Comparison of ENCODE assay signal across 9 mouse cellular contexts in the genomic region with DNA sequence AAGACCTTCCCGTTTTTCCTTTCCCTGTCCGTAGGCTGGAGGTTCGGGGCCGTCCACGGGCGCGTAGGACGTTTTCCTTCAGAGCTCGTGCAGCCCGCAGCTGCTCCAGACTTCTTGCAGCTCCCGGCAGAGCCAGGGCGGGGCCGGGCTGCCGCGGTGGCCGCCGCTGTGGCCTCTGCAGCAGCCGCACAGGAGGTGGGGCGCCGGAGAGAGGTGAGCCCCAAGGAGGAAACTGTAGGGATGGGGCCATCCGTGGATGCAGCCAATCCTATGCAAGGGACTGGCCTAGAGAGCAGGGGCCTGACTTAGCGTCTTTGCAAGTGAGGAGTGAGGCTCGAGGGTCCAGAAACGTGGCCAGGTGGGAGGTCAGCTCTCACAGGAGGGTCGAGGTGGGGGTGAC. TPM values are rescaled to one million over a fixed set of nuclear protein-coding genes. Genes with fewer than 3 reads are reported as not detected.
DNase-seq lines count a peak whose midpoint lies in the region; ATAC-seq and TF ChIP-seq lines count a peak whose summit lies in the region.
"Had no signal": no experiment of that assay in that cellular context is flagged by ENCODE, and none has a peak within 500 bp of the region (broad histone marks: within the 10 kb centered on the region; RNA-seq: fewer than 3 reads in every experiment).

No protein-coding gene starts in this region.

- peak; percentile 19 to 43 for DNase-seq in adrenal gland, postnatal 36 days
- DNase-seq in adrenal gland, adult 18-20 months (ENCODE audit: low spot score in 2 of 2) = no peak
- DNase-seq in brain, embryonic 14.5 days (ENCODE audit: low read depth) = peak; percentile 22
- peak; percentile 2 for DNase-seq in forebrain, postnatal 0 days
- DNase-seq in liver = peak; percentile 69
- no peak for DNase-seq in natural killer cell, adult 2 months (ENCODE audit: low spot score in 2 of 2)

- no peak for TF ChIP-seq CTCF in brain, embryonic 14.5 days (IDR thresholded peaks at IDR 0.05; ENCODE audit: borderline replicate concordance, extremely low read depth, insufficient read depth, insufficient read length)
- no peak for TF ChIP-seq CTCF in forebrain, postnatal 0 days (IDR thresholded peaks at IDR 0.05; ENCODE audit: low read depth)

- 1% methylated on average over 25 of the region's 25 CpGs for WGBS in forebrain, postnatal 0 days
- WGBS in neural tube, embryonic 13.5 days = 1% methylated on average over 25 of the region's 25 CpGs

- H3K4me3 ChIP-seq in forebrain, postnatal 0 days (ENCODE audit: low read depth, low read length) = peak overlapping the region; percentile 34
- H3K4me3 ChIP-seq in neural tube, embryonic 13.5 days = peak overlapping the region; percentile 34

- H3K27me3 ChIP-seq in forebrain, postnatal 0 days (ENCODE audit: insufficient read depth, low read length) = no peaks in the 10 kb centered on the region; the same call in 1 of the 2 replicates
- H3K27me3 ChIP-seq in neural tube, embryonic 13.5 days = peaks cover 41% of the 10 kb centered on the region

- no peaks in the 10 kb centered on the region for H3K9me3 ChIP-seq in forebrain, postnatal 0 days (ENCODE audit: low read length)
- no peaks in the 10 kb centered on the region for H3K9me3 ChIP-seq in neural tube, embryonic 13.5 days

- H3K27ac ChIP-seq in forebrain, postnatal 0 days (ENCODE audit: low read depth, low read length) = no peak overlapping the region
- H3K27ac ChIP-seq in neural tube, embryonic 13.5 days (replicated peaks) = no peak overlapping the region

- H3K36me3 ChIP-seq in forebrain, postnatal 0 days (ENCODE audit: insufficient read depth) = no peaks in the 10 kb centered on the region
- no peaks in the 10 kb centered on the region for H3K36me3 ChIP-seq in neural tube, embryonic 13.5 days

- ATAC-seq in forebrain, postnatal 0 days = no peak
- no peak for ATAC-seq in neural tube, embryonic 13.5 days (ENCODE audit: low read depth)
- no peak for ATAC-seq in inflammation-experienced regulatory T-cells, adult 6 months

- H3K4me1 ChIP-seq in forebrain, postnatal 0 days (ENCODE audit: insufficient read depth) = peaks cover 4% of the 10 kb centered on the region; the same call in 1 of the 2 replicates
- H3K4me1 ChIP-seq in neural tube, embryonic 13.5 days (replicated peaks) = peaks cover 12% of the 10 kb centered on the region

- H3K9ac ChIP-seq in forebrain, postnatal 0 days = peak overlapping the region; percentile 47
- H3K9ac ChIP-seq in neural tube, embryonic 13.5 days = peak overlapping the region; percentile 69

- no peak for TF ChIP-seq POLR2A in brain, embryonic 14.5 days (IDR thresholded peaks at IDR 0.05; ENCODE audit: borderline replicate concordance, extremely low read depth, insufficient read depth, insufficient read length, poor library complexity, severe bottlenecking)

- peak overlapping the region; percentile 70 for H3K4me2 ChIP-seq in forebrain, postnatal 0 days (ENCODE audit: low read depth)
- H3K4me2 ChIP-seq in neural tube, embryonic 13.5 days = peak overlapping the region; percentile 62

RNA-seq across cellular contexts. Expression of gene Alkbh5, which starts 26.7 kb away (rescaled TPM):
- 100 to 1,000 TPM in 1 of 2 experiments, 10 to 100 TPM in 1; 93.3 to 119 TPM for total RNA-seq in adrenal gland, postnatal 36 days (2021)
- 100 to 1,000 TPM in 1 of 2 experiments, 10 to 100 TPM in 1; 85.0 to 117 TPM for total RNA-seq in adrenal gland, adult 18-20 months (2021)
- 15.8 and 22.4 TPM in 2 replicates for polyA plus RNA-seq in brain, embryonic 14.5 days (2012; rRNA removed)
- 28.3 and 32.8 TPM in 2 replicates for total RNA-seq in forebrain, postnatal 0 days (2014; rRNA removed)
- polyA plus RNA-seq in forebrain, postnatal 0 days (2015; fragmentation: Nextera tagmentation; extraction: Ambion mirVana) = 14.2 and 21.8 TPM in 2 replicates
- 22.3 and 24.2 TPM in 2 replicates for polyA plus RNA-seq in neural tube, embryonic 13.5 days (2015; fragmentation: Nextera tagmentation; extraction: Ambion mirVana)
- polyA plus RNA-seq in inflammation-experienced regulatory T-cells, adult 6 months (2017; shearing (Covaris generic)) = 10 to 100 TPM; 29.6 to 44.0 (median 41.0) TPM

RNA-seq across cellular contexts. Expression of gene Myo15, which starts 40.4 kb away (rescaled TPM):
- total RNA-seq in adrenal gland, postnatal 36 days (2021) = under 1 TPM; 0.03 to 0.10 TPM
- total RNA-seq in adrenal gland, adult 18-20 months (2021) = under 1 TPM; 0.10 to 0.13 TPM
- 0.16 and 0.19 TPM in 2 replicates for polyA plus RNA-seq in brain, embryonic 14.5 days (2012; rRNA removed)
- 0.24 and 0.54 TPM in 2 replicates for total RNA-seq in forebrain, postnatal 0 days (2014; rRNA removed)
- 0.10 and 0.13 TPM in 2 replicates for polyA plus RNA-seq in forebrain, postnatal 0 days (2015; fragmentation: Nextera tagmentation; extraction: Ambion mirVana)
- 0.15 and 0.21 TPM in 2 replicates for polyA plus RNA-seq in neural tube, embryonic 13.5 days (2015; fragmentation: Nextera tagmentation; extraction: Ambion mirVana)
- polyA plus RNA-seq in inflammation-experienced regulatory T-cells, adult 6 months (2017; shearing (Covaris generic)) = under 1 TPM in 1 of 3 experiments, not detected in 2; 0.09 TPM
- polyA plus RNA-seq: C2C12 had no signal

RNA-seq across cellular contexts. Expression of gene Drg2, which starts 55.1 kb away (rescaled TPM):
- 10 to 100 TPM; 65.2 to 70.3 TPM for total RNA-seq in adrenal gland, postnatal 36 days (2021)
- 10 to 100 TPM; 54.6 to 65.5 TPM for total RNA-seq in adrenal gland, adult 18-20 months (2021)
- 80.5 and 82.6 TPM in 2 replicates for polyA plus RNA-seq in brain, embryonic 14.5 days (2012; rRNA removed)
- total RNA-seq in forebrain, postnatal 0 days (2014; rRNA removed) = 78.1 and 82.6 TPM in 2 replicates
- polyA plus RNA-seq in forebrain, postnatal 0 days (2015; fragmentation: Nextera tagmentation; extraction: Ambion mirVana) = 79.3 and 83.8 TPM in 2 replicates
- polyA plus RNA-seq in neural tube, embryonic 13.5 days (2015; fragmentation: Nextera tagmentation; extraction: Ambion mirVana) = 92.5 and 99.3 TPM in 2 replicates
- polyA plus RNA-seq in inflammation-experienced regulatory T-cells, adult 6 months (2017; shearing (Covaris generic)) = 10 to 100 TPM; 44.3 to 68.8 (median 50.2) TPM

Comparison
In these comparisons a context has a peak if more than half of its experiments do, and no peak if none do; other contexts are left out.
1. DNase-seq: peak in adrenal gland, postnatal 36 days (2 of 2), brain, embryonic 14.5 days (single experiment), forebrain, postnatal 0 days (single experiment) and liver (single experiment); none in adrenal gland, adult 18-20 months (0 of 2) and natural killer cell, adult 2 months (0 of 2).